Mouse (Mus musculus): ENCODE measurements around the gene Lyg1. TPM values are rescaled to one million over a fixed set of nuclear protein-coding genes. Genes with fewer than 3 reads are reported as not detected.

Gene Lyg1
- polyA plus RNA-seq (2012; rRNA removed; ENCODE audit: low replicate concordance), result not detected in 2 replicates

DNA sequence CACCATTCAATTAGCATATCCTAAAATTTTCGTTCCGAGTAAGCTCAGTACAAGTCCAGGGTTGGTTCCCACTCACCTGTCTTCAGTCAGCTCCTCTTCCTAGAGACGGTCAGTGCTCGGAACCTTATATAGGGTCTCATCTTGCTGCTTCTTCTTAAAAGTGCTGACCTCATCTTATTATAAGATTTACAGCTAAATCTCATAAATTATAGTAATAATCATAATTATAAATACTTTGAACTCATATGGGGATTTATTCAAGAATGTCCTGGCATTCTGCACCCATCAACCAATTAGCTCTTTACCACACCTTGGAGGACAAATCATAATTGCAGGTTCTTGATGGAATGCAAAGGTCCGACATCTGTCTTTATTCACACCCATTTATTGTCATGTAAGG, at the start of gene Lyg1:
Gene Lyg1, minus strand, starts transcription at position 101 of the 400 bp plus-strand sequence.

DNA sequence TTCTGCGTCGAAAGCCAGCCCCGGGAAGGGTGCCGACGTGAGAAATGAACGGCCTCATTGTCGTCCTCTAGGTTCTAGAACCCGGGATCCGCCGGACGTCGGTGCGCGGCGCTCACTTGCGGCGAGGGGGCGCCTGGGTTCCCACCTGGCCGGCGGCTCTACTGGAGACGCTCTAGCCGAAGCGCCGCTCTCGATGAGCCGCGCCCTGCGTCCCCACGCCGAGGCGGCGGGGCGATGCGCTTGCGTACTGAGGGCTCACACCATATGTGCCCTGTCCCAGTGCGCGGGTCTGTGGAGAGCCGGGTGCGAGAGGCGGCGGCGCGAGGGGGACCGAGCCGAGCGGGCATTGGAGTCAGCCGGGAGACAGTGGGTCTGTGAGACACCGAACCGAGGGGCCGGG, 40.3 kb upstream of the Lyg1 start, which contains the start of the genes Txndc9 and Eif5b:
Gene Txndc9, minus strand, starts transcription at position 27 of the 400 bp plus-strand sequence.
Gene Eif5b, plus strand, starts transcription at position 144 of the 400 bp plus-strand sequence.

DNA sequence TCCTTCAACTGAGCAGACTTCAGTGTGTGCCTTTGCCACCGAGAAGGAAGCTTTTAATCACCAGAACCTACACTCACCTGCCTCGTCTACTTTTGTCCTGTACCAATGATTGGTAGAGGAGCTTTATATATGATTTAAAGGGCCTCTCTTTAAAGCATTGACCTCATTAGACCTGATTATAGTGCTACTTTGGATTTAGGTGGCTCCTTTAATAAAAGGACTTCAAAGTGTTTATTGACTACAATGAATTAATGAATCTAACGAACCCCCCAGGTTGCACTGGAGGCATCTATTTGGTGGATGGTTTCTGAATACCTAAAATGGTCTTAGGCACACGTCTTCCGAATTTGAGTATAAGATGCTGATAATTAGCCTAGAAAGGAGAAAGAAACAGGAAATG, 41.2 kb downstream of the Lyg1 start, which contains the start of gene Lyg2:
Gene Lyg2, minus strand, starts transcription at position 101 of the 400 bp plus-strand sequence.

Other genes starting within 250 kb of the Lyg1 start
- 11.8 and 17.0 TPM in 2 replicates for gene 2010300C02Rik, start 237.7 kb downstream of the Lyg1 start, polyA plus RNA-seq (2012; rRNA removed; ENCODE audit: low replicate concordance)
- gene Tsga10, start 91.3 kb downstream of the Lyg1 start, polyA plus RNA-seq (2012; rRNA removed; ENCODE audit: low replicate concordance), result 0.07 TPM in 1 of 2 replicates, not detected in the other
- gene Lipt1, start 86.0 kb downstream of the Lyg1 start, polyA plus RNA-seq (2012; rRNA removed; ENCODE audit: low replicate concordance), result 0.30 and 0.34 TPM in 2 replicates
- gene Mitd1, start 67.3 kb downstream of the Lyg1 start, polyA plus RNA-seq (2012; rRNA removed; ENCODE audit: low replicate concordance), result 1.1 and 1.8 TPM in 2 replicates
- gene Mrpl30, start 67.3 kb downstream of the Lyg1 start, polyA plus RNA-seq (2012; rRNA removed; ENCODE audit: low replicate concordance), result 23.9 and 45.6 TPM in 2 replicates
- not detected in 2 replicates for gene Lyg2, start 41.3 kb downstream of the Lyg1 start, polyA plus RNA-seq (2012; rRNA removed; ENCODE audit: low replicate concordance)
- 1.6 TPM in 2 replicates for gene Txndc9, start 40.1 kb upstream of the Lyg1 start, polyA plus RNA-seq (2012; rRNA removed; ENCODE audit: low replicate concordance)
- gene Eif5b, start 40.3 kb upstream of the Lyg1 start, polyA plus RNA-seq (2012; rRNA removed; ENCODE audit: low replicate concordance), result 0.27 and 0.76 TPM in 2 replicates
- gene Rev1, start 172.0 kb upstream of the Lyg1 start, polyA plus RNA-seq (2012; rRNA removed; ENCODE audit: low replicate concordance), result 0.92 and 1.6 TPM in 2 replicates